Mouse (Mus musculus) c-Kit-positive CD71-positive TER-119-positive erythroid progenitor cells, embryonic 14.5 days (primary cell): Measurements from ENCODE around the gene Cpne2.

ENCODE experiments used
- DNase-seq: peaks from one replicate; pipeline ENCODE4 v3.0.0-alpha.2; 2013; ENCODE audit warnings: low spot score

The Cpne2 gene

DNA sequence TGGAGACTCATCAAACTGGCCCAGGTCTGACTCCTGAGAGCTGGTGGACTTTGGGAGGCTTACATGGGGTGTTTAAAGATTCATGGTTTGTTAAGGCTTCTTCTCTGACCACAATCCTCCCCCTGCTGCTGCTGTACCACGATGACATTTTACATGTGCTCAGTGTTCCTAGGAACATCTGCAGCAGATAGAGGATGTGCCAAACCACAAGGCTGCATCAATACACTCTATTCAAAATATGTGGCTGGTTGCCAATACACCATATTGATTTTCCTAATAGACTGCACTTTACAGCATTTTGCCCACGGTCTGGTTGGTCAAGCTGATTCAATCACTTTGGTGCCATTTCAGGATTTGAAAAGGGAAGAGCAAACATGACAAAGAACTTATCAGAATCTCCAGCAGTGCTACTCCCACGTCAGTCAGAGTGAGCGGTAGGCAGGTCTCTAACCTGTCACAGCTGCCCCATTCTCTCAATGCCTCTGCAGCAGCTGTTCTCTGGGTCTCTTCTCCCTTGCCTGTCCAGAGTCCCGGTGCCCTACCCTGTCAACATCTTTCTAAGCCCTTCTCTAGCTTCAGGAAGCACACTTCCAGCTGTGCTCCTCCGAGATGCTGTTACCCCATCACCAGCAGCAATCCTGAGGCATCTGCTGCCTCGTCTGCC is 49.2 kb downstream of the Cpne2 start:
- DNase-seq, result no peak

GRCm38 (mm10) chr8:94582569-94582968 is 49.8 kb downstream of the Cpne2 start:
- no peak for DNase-seq

DNA sequence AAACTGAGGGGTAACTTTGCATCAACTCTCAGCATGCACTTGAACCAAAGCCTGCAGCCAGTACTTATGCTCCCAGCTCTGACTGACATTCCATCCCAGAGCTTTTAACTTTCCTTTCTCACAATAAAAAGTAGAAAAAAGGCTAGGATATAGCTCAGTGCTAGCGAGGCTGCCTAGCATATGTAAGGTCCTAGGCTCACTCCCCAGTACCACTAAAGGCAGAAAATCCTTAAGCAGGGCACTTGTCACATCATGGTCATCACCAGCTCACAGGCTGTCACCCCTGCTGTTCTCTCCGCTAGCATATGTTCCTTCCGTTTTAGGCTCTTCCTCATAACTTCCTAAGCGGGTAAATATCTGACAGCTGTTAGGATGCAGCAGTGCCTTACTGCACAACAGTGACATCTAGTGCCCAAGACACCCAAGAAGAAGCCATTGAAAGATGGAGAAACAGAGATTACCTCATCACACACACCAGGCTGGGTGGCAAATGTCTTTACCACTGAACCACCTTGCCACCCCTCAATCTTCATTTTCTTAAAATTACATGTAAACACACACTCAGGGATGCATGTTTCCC is 51.5 kb downstream of the Cpne2 start:
- peak; percentile 13 for DNase-seq

DNA sequence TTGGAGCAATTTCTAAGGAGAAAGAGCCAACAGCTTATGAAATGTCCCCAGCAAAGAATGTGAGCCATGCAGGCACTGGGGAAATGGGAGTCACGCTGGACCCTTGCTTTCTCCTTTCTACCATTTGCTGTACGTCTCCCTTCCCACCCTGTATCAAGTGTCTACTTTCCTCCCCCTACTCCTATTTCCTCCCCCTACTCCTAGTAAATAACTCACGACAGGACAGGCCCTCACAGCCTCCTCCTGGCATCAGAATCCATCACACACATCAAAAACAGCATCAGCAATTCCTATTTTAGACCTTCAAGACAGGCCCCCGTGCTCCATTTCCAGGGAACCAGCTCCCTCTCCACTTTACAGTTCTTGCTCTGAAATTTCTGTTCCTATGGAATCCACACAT is 58.9 kb downstream of the Cpne2 start:
- no peak for DNase-seq

DNA sequence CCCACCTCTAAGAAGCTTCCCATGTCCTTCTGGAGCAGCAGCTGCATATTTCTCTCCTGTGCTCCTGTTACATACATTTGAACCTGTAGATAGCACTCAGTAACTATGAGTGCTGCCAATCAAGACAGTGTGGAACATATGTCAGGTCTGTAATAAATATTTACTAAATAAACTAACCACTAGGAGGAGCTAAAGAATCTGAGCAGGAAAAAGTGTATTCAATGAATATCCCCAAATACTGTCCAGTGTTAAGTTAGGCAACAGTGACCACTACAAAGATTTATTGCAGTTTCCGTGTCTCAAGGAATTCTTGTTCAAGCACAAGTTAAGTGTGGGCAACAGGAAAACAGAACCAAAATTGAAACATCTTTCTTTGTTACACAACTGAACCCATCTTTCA is 61.4 kb downstream of the Cpne2 start:
- DNase-seq, result peak; percentile 6

- DNase-seq, result peak; percentile 8
These were observed 67.7 kb downstream of the Cpne2 start for GRCm38 (mm10) chr8:94600478-94600877.

DNA sequence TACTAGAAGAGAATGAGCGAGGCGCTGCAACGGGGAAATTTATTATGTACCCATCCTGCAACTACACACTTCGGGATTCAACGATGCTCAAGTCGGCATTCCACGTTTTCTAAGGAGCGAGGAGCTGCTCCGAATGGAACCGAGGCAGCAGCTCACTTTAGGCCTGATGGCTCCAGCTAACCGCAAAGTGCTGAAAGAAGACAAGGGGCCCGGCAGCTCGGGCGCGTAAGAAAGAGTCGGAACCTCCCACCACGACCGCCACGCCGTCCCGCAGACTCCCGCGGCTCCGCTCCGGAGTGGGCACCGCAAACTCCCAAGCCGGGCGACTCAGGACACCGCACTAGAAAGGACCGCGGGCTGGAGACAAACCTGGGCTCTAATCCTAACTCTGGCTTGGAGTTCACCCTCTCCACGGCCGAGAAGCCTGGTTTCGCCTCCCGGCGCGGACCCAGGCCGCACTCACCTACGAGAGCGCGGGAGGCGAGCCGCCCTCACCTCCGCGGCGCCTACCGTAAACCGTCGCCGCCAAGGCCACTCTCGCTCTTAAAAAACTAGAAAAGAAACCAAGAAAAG is 68.3 kb downstream of the Cpne2 start:
- DNase-seq, result peak; percentile 20

DNA sequence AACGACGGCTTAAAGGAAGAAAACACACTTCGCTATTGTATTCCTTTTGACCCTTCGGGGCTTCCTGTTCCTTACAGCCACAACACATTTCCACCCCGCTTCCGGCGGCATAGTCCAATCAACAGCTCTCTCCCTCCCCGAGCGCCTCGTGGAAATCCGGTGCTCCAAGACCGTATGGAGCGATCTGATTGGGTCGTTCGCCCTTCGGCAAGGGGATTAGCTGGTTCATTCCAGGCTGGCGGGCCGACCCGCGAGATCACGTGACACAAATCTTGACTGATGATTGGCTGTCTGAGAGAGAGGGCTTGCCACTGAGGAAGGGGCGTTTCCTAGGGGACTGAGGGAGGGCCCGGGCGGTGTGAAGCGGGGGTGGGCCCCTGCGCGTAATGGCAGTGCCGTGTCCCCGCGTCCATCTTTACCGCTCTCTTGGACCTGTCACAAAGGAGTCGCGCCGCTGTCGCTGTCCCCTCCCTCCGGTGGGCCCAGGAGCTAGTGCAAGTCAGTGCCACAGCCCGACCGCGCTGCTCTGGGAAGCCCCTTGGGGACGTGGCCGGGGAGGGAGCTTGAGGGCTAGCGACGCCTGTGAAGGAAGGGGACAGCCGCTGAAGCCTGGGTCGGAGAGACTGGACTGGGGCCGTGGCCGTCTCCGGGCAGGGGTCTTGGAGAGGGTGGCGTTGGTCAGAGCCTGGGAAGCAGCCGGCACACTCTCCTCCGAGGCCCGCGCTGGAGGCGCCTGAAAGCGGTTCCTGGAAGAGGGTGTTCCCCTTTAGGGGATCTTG is 69.0 kb downstream of the Cpne2 start, which contains the start of the genes Rspry1 and Fam192a:
Gene Rspry1, plus strand, starts transcription at position 331 of the 779 bp plus-strand sequence.
Gene Fam192a, minus strand, starts transcription at position 391 of the 779 bp plus-strand sequence.
- peak; percentile 100 for DNase-seq

DNA sequence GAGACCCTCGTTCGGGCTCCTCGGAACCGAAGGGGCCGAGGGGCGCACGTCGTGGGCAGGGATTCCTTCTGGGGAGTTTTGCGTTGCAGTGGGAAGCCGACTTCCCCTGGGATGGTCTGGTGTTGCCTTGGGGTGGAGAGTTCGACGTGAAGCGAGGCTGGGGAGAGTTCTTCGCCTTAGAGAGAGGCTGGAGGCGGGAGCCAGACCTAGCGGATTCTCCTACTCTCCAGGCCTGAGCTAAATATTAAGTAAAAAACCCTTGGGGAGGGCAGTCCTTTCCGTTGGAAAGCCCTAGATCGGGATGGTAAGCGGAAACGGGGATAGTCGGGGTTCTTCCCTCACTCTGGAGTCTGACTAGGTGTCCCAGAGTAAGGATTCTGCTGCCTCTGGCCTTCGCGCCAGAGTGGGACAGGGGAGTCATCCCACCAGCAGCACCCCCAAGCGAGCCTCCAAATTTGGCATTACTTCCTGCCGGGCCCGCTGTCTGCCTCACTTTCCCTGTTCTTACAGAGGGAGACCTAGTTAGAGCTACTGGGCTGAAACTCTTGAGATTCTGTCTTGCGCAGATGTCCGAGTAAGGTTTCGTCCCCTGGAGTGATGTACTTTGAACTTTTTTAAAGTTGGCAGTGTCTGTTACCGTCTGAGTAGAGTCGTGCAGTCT is 69.8 kb downstream of the Cpne2 start:
- DNase-seq, result peak; percentile 44

- no peak for DNase-seq
These were observed 71.2 kb downstream of the Cpne2 start for GRCm38 (mm10) chr8:94604030-94604429.

DNA sequence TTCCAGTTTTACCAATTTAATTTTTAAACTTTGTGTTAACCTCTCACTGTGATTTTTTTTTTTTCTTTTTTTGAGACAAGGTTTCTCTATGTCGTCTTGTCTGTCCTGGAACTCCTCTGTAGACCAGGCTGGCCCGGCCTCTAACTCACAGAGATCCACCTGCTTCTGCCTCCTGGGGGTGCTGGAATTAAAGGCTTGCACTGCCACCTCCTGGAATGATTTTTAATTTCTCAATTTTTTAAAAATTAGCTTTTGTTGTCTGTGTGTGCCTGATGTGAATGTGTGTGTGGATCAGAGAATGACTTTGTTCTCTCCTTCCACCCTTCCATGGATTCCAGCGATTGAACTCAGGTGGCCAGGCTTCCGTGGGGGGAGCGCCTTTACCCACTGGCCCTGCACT is 74.3 kb downstream of the Cpne2 start:
- no peak for DNase-seq
